Mouse (Mus musculus) inflammation-experienced regulatory T-cells, adult 6 months (primary cell): ENCODE measurements around the gene Lat2. TPM values are rescaled to one million over a fixed set of nuclear protein-coding genes. Genes with fewer than 3 reads are reported as not detected.
A peak's percentile ranks its signal among the peaks of the same experiment; 100 is the strongest.

Experiments used
- ATAC-seq: one replicate; pipeline ENCODE4 v1.8.0; 2017
- polyA plus RNA-seq, 3 experiments: library from polyadenylated mRNA; unstranded; fragments of 100-300 nt; shearing (Covaris generic); gene quantifications; one replicate each; pipeline ENCODE4 v1.2.1; 2017

Gene Lat2
- polyA plus RNA-seq, 3 experiments from 2014 or later: 6.3 to 13.1 (median 12.2) TPM

DNA sequence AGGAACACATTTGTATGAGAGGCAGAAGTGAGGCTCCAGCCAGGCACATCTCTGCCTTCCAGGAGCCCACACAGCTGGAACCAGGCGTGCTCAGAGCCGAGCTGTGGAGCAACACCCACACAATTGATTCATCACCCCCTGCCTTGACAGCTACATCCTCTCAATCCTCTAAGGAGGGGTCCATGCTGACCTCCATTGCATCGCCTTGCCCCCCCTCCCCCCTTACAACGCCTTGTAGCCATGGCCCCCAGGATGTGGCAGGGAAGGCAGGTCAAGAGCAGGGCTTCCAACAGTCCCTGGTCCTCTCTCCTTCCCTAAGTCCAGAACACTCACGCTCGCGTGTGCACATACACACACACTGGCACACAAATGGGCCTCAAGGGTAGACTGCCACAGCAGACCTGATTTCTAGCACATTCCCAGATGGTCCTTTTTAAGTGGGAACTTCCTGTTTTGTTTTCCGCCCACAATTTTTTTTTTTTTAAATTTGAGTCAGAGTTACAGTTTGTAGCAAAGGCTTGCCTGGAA lies 45.8 kb downstream of the Lat2 start:
- ATAC-seq: no peak

DNA sequence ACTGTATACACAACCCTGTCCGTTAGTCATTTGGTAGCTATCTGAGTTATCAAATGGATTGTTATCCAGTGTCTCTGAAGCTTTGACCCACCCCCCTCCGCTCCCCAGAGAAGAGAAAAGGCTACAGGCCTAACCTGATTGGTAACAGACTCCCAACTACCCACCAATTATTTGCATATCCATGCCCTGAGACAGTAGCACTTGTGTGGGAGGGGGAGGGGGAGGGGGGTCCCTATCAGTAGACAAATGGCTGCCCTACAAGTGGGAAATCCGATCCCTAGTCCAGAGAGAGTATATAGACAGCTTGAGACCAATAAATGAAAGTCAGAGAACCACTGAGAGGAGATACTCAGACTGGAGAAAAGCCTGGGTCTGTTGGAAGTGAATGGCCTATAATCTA lies 46.8 kb downstream of the Lat2 start:
- ATAC-seq: no peak

DNA sequence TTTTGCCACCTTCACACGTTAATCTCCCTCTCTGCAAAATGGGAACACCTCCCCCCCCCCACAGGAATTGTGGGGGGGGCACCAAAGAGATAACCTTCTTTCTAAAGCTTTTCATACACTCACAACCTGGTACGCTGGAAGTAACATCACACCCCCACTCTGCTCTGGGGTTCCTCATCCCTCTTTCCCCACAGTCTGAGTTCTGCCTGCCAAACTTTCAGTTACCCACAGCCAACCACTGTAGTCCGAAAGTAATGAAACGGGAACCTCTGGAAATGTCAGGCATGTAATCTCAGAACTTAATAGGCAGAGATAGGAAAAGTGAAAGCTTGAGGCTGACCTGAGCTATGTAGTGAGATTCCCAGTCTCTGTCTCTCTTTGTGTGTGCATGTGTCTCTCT lies 47.4 kb downstream of the Lat2 start:
- ATAC-seq: no peak

DNA sequence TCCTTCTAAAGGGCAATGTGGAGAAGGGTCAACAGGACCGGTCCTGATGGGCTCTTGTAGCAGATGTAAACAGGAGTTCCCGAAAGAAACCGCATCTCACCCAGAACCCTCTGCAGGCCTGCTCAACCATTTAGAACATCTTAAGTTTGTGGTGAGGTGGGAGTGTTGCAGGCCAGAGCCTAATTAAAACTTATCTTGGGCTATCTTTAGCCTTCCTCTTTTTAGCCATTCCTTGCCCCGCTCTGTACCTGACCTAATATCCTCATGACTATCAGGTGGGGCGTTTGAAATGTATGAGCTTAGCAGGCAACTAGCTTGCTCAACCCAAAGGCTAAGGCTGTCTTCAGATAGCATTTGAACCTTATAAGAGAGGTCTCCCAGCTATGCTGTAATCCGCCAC lies 49.1 kb downstream of the Lat2 start:
- ATAC-seq: no peak

DNA sequence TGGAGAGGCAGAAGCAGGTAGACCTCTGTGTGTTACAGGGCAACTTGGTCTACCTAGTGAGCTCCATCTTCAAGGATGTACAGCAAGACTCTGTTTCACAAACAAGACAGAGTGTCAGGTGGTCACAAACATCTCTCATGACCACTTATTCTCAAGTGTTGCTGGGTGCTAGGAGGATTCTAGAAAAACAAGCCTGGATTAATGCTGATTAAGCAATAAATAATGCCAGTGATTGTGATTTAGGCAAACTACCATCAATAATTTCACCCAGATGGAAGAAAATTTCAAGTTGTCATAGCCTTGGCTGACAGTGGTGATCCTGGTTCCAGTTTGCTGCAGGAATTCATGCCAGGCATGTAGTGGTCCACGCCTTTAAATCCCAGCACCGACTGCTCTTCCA lies 50.6 kb downstream of the Lat2 start:
- ATAC-seq: no peak

DNA sequence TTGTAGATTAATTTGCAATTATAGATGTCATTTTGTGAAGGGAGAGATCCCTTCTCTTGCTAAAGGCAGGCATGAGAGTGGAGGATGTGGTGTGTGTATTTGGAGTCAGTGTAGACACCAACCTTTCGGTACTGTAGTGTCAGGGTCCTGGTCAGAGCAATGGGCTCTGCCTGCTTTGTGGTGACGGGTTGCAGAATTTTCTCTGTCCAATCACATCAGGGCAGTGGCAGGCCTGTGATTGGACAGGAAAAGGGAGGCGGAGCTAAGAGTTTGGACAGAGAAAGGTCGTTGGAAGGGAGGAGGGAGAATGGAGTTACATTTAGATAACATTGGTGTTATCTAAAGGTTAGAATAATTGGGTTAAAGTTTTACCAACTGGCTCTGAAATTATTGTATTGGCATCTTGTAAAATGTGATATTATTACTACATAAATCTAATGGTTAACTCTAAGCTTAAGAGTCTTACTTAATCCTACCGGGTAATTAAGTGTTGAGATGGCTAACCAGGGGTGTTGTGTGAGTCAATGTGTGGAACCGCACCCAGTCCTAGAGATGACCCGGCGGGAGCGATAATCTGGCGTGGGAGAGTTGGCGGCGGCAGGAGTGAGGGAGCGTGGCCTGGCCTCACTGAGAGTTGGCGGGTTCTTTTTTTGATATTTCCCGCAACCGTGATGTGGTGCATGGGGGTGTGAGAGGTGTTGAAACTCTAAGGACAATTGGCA lies 54.2 kb downstream of the Lat2 start:
- no peak for ATAC-seq

DNA sequence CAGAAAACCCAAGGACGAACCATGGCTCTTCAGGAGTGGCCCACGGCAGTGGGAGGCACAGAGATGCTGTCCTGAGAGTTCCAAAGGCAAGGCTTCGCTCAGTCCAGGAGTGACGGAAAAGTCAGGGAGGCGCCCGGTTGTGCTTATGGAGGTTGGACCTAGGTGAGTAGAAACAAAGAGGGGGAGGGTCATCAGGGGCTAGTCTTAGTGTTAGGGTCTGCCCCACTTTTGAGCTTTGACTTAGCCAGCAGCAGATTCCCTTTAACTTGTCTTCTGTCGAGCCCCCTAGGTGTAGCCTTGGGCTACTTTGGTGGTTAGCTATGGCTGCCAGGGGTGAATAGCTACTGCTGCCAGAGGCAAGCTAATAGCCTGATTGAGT lies 54.8 kb downstream of the Lat2 start, which contains the start of gene Syna:
Gene Syna (minus strand): TSS at position 101 of the 379 bp plus-strand sequence.
- ATAC-seq: no peak

DNA sequence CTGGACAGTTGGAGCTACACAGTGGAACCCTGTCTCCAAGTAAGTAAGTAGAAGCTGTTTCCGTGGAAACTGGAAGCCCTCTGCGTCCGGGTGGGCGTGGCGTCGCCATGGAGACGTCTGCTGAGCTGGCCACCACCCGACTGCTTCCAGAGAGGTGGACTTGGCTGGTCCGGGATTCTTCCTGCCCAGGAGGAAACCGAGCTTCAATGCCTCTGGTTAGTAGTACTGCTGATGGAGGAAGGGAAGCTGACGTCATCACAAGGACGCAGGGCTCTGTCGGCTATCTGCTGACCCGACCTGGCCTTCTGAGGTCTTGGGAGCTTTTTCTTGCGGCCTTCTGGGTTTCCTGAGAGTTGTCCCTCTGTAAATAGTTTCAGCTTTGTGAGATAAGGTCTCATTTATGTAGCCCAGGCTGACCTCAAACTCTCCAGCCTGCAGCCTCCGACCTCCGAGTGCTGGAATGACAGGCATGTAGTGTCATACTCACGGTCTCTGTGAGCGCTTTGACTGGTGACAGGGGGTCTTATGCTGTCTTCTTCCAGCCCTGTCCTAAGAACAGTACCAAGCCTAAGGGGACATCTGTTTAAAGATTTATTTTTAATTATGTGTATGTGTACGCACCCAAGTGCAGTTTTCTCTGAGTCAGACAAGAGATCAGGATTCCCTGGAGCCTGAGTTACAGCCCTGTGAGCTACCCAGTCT lies 59.2 kb downstream of the Lat2 start:
- ATAC-seq: no peak

DNA sequence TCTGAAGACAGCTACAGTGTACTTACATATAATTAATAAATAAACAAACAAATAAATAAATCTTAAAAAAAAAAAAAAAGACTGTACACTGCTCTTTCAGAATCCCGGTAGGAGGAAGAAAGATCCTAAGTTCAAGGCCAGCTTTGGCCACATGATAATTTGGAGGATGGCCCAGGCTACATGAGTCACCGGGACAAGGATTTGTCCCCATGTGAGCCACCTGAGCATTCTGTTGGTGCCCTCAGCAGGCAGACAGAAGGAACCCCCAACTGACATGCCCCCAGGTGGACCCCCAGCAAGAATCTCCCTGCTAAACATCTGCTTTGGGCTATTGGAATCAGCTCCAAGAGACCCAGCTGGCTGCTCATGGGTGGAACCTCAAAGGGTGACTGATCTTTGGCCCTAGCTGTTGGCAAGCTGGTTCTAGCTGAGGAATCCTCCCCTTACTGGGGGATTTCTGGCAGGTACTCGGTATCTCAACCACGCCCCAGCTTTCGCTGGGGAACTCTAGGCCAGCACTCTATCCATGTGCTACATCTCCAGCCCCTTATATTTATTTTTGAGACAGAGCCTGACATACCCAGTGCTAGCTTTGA lies 60.8 kb downstream of the Lat2 start:
- no peak for ATAC-seq

DNA sequence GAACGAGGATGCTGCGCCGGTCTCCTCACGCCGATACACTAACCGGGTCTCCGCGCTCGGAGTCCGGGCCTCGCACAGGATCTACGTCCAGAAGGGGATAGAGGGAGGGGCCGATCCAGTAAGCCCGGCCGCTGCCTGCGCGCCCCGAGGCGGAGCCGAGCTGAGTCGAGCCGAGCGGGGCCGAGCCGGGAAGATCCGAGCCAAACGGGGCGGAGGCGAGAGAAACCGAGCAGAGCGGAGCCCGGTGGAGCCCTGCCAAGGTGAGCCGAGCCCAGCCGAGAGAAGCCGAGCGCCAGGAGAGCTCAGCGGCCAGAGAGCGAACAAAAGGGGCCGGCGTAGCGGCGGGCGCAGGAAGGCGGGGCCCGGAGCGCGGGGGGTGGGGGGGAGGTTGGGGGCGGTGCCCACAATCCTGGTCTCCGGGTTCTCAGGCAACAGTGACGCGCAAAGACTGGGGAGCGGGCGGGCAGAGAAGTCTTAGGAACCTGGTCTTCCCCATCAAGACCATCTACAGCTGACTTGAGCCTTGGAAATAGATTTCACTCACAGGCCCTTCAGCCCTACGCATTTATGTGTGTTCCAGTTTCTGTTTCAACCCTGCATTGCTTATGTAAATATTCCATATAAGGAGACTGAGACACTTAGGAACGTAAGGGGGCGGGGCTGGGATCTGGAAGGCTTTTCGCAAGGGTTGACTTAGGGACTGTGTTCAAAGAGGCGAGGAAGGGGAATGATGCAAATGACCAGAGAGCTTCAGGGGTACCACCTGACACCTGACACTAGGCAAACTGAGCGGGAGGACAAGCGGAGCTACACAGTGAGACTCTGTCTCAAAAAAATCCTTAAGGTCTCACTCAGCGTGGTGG lies 62.5 kb downstream of the Lat2 start, which contains the start of gene Clip2:
Gene Clip2 (minus strand): TSS at position 325 of the 863 bp plus-strand sequence.
- ATAC-seq: peak; percentile 91

DNA sequence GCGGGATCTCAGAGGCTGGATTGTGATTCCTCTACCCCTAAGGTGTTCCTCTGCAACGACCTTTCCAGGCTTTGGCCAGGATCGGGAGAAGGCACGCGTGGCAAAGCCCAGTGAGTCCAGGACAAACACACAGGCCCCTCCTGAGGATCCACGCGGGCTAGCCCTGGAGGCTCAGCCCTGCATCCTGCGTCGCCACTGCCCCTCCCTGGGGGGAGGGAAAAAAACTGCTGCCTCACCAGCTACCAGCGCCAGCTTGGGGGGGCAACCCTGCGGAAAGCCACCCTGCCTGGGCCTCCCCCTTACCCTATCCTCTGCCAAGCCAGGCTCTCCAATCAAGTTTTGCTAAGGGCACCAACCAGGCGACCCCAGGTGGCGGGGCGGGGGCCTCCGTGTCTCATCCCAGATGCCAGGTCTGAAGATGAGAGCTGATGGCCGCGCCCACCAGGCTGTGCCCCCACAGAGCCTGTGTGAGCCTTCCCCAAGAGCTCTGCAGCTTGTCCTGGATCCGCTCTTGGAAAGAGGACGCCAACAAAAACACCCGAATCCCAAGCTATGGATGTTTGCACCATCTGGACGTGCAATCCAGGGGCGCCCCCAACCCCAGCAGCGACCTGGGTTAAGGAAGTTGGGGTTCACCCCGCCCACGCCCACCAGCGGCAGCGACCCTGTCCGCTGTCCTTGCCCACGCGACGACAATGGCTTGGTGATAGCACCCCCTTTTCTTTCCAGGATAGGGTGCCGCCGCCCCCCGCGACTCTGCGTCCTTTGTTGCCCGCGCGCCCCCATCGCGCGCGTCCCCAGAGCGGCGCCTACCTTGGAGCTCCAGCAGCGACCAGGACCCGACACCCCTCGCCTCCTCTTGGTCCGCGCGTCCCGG lies 63.4 kb downstream of the Lat2 start:
- peak; percentile 9 for ATAC-seq

DNA sequence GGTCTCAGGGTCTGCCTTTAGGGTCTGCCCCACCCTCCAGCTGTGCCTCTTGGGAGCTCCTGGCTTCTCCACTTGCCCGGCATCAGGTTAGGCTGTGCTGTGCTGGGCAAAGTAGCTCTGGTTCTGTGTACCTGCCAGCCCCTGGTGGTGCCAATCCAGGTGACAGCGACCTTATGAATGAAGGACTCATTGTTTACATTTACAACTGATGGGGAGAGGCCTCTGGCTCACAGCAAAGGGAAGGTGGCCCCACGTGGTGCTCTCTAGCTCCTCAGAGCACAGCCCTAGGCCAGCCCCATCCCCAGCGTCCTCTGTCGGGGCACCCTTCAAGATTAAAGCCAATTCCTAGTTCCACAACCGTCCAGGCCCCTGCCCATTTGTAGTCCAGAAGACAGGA lies 64.0 kb downstream of the Lat2 start:
- ATAC-seq: no peak

Other genes with a start within 250 kb of the Lat2 start
- 10 to 100 TPM in 1 of 3 experiments, 1 to 10 TPM in 2; 3.5 to 12.4 (median 5.7) TPM for gene Gtf2ird1, start 158.3 kb downstream of the Lat2 start, polyA plus RNA-seq
- under 1 TPM; 0.55 to 0.88 (median 0.74) TPM for gene Clip2, start 62.6 kb downstream of the Lat2 start, polyA plus RNA-seq
- 1 to 10 TPM in 1 of 3 experiments, under 1 TPM in 1, not detected in 1; 0.28 to 1.1 TPM for gene Syna, start 54.9 kb downstream of the Lat2 start, polyA plus RNA-seq
- gene Rfc2, start 33.7 kb downstream of the Lat2 start, polyA plus RNA-seq: 100 to 1,000 TPM; 140 to 223 (median 144) TPM
- 100 to 1,000 TPM in 1 of 3 experiments, 10 to 100 TPM in 2; 92.8 to 133 (median 95.4) TPM for gene Eif4h, start 24.5 kb upstream of the Lat2 start, polyA plus RNA-seq
- 1 to 10 TPM; 4.4 to 8.4 (median 7.1) TPM for gene Limk1, start 73.6 kb upstream of the Lat2 start, polyA plus RNA-seq
- gene Eln, start 132.3 kb upstream of the Lat2 start, polyA plus RNA-seq: under 1 TPM in 1 of 3 experiments, not detected in 2; 0.19 TPM